Mouse (Mus musculus): ENCODE measurements around the gene Gtf3c6. TPM values are rescaled to one million over a fixed set of nuclear protein-coding genes. Genes with fewer than 3 reads are reported as not detected.
A peak's percentile ranks its signal among the peaks of the same experiment; 100 is the strongest.

Gtf3c6 gene
- polyA plus RNA-seq, 1 experiment from 2014 or later: 165 TPM

- Histone ChIP-seq H3K27ac (no peak overlapping the region), H3K4me1 (peaks cover 10% of the 10 kb centered on the region), H3K36me3 (peaks cover 73% of the 10 kb centered on the region), H3K4me3 (no peak overlapping the region), H3K9me3 (replicated peaks) (no peaks in the 10 kb centered on the region), H3K27me3 (ENCODE audit: low read depth, poor library complexity, severe bottlenecking) (no peaks in the 10 kb centered on the region)
- no peak for DNase-seq (ENCODE audit: low spot score)
- WGBS: 92% methylated on average over 9 of the region's 9 CpGs
Observed at GRCm38 (mm10) chr10:40249625-40250024, 8.3 kb downstream of the Gtf3c6 start.

DNA sequence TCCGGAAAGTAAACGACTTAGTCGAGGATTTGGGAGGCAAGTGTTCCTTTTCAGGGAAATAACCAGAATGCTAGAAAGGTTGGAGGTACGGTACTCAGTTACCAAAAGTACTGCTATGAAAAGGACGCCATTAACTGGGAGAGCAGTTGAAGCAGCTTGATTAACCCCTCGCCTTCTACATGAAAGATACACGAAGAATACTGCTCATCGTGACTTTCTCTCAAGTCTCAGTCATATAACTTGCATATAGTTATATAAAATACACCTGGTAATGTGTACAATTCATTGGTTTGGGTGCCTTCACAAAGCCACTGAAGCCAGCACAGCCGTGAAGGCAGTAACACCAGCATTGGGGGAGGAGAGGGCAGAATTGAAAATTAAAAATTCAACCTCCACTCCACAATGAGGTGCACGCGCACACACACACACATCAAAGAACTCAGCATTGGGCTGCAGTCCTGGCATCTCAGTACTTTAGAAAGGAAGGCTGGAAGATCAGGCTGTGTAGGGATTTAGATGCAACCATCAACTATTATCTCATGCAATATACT, 10.7 kb downstream of the Gtf3c6 start:
- Histone ChIP-seq H3K27me3 (ENCODE audit: low read depth, poor library complexity, severe bottlenecking) (no peaks in the 10 kb centered on the region), H3K27ac (peak overlapping the region; percentile 89), H3K36me3 (peaks cover 73% of the 10 kb centered on the region), H3K9me3 (replicated peaks) (no peaks in the 10 kb centered on the region), H3K4me1 (peaks cover 10% of the 10 kb centered on the region), H3K4me3 (peak overlapping the region; percentile 79)
- DNase-seq (ENCODE audit: low spot score): peak; percentile 33
- WGBS: 38% methylated on average over 11 of the region's 11 CpGs

- peak within 1 kb of the TSS; percentile 89 for H3K27ac ChIP-seq
- DNase-seq (ENCODE audit: low spot score): peak; percentile 91
- WGBS: under 1% methylated on average over 54 of the region's 54 CpGs
- H3K9me3 ChIP-seq (replicated peaks): no peaks in the 10 kb centered on the region
- peak within 1 kb of the TSS; percentile 79 for H3K4me3 ChIP-seq
- H3K36me3 ChIP-seq: peaks cover 73% of the 10 kb centered on the region
- no peaks in the 10 kb centered on the region for H3K27me3 ChIP-seq (ENCODE audit: low read depth, poor library complexity, severe bottlenecking)
- H3K4me1 ChIP-seq: peaks cover 10% of the 10 kb centered on the region
Observed at GRCm38 (mm10) chr10:40246374-40247165, 11.3 kb downstream of the Gtf3c6 start, which contains the start of gene Rpf2. Gene Rpf2, minus strand, starts transcription at chr10:40247036.

DNA sequence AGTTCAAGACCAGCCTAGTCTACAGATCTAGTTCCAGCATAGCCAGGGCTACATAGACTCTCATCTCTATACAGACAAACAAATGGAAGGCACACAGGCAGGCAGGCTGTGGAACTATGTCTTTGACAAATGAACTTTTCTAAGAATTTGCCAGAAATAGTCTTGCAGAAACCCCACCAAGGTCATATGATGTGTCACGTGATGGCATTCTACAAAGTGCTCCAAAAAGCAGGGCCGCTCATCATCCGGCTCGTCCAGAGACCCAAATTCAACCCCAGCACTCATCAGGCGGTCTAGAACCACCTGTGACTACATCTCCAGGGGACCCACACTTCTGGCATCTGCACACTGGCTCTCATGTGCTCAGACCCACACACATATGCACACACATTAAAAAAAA, 20.1 kb downstream of the Gtf3c6 start:
- Histone ChIP-seq H3K4me3 (no peak overlapping the region), H3K4me1 (no peaks in the 10 kb centered on the region), H3K27ac (no peak overlapping the region), H3K27me3 (ENCODE audit: low read depth, poor library complexity, severe bottlenecking) (no peaks in the 10 kb centered on the region), H3K36me3 (peaks cover 96% of the 10 kb centered on the region), H3K9me3 (replicated peaks) (no peaks in the 10 kb centered on the region)
- no peak for DNase-seq (ENCODE audit: low spot score)
- 94% methylated on average over 5 of the region's 5 CpGs for WGBS

- WGBS: 90% methylated on average over 3 of the region's 3 CpGs
- Histone ChIP-seq H3K9me3 (replicated peaks) (no peaks in the 10 kb centered on the region), H3K36me3 (peaks cover 94% of the 10 kb centered on the region)
Observed at GRCm38 (mm10) chr10:40233241-40233640, 24.7 kb downstream of the Gtf3c6 start.

DNA sequence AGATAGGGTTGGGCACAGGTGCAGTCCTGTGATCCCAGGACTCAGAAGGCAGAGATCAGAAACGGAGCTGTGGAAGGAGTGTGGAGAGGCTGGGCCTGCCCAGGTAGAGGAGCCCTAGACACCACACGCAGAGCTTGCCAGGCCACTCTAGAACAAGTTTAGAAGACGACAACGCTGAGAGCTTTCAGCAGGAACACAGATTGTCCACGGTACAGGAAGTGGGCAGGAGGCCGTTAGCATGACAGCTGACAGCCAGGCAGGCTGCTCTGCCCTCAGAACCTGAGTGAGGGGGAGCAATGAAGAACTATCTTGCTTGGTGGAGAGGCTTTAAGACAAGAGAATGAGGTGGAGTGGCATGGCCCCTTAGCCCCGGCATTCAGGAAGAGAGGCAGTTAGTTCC, 25.5 kb downstream of the Gtf3c6 start:
- WGBS: 89% methylated on average over 7 of the region's 7 CpGs
- peaks cover 5% of the 10 kb centered on the region for H3K4me1 ChIP-seq
- no peaks in the 10 kb centered on the region for H3K27me3 ChIP-seq (ENCODE audit: low read depth, poor library complexity, severe bottlenecking)
- H3K9me3 ChIP-seq (replicated peaks): no peaks in the 10 kb centered on the region
- peaks cover 93% of the 10 kb centered on the region for H3K36me3 ChIP-seq
- H3K27ac ChIP-seq: no peak overlapping the region
- DNase-seq (ENCODE audit: low spot score): no peak
- H3K4me3 ChIP-seq: no peak overlapping the region

More at GRCm38 (mm10) chr10:40233241-40233640, 24.7 kb downstream of the Gtf3c6 start:
- DNase-seq (ENCODE audit: low spot score): no peak
- no peaks in the 10 kb centered on the region for H3K4me1 ChIP-seq
- no peak overlapping the region for H3K4me3 ChIP-seq
- H3K27me3 ChIP-seq (ENCODE audit: low read depth, poor library complexity, severe bottlenecking): no peaks in the 10 kb centered on the region
- H3K27ac ChIP-seq: no peak overlapping the region

DNA sequence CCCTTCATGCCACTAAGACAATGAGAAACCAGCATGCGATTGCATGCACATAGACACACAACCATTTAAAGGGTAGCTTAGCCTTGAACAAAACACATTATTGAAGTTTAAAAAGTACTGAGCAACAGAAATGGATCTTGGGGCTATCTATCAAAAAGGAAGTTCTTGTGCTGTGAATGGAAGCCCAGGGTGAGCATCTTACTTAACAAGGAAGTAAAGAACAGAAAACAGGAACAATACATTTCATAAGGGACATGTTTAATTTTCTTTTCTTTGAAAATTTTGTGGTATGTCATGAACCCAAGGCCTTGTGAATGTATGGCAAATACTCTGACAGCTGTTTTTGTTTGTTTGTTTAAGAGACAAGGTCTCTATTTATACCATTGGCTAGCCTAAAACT, 28.2 kb downstream of the Gtf3c6 start:
- Histone ChIP-seq H3K27ac (no peak overlapping the region), H3K36me3 (peaks cover 93% of the 10 kb centered on the region), H3K4me1 (peaks cover 8% of the 10 kb centered on the region), H3K9me3 (replicated peaks) (no peaks in the 10 kb centered on the region), H3K27me3 (ENCODE audit: low read depth, poor library complexity, severe bottlenecking) (no peaks in the 10 kb centered on the region), H3K4me3 (no peak overlapping the region)
- 86% methylated on average over 1 of the region's 1 CpGs for WGBS
- no peak for DNase-seq (ENCODE audit: low spot score)

GRCm38 (mm10) chr10:40227660-40228303, 30.1 kb downstream of the Gtf3c6 start:
- no peak for DNase-seq (ENCODE audit: low spot score)
- 71% methylated on average over 4 of the region's 4 CpGs for WGBS
- Histone ChIP-seq H3K4me1 (peaks cover 8% of the 10 kb centered on the region), H3K4me3 (no peak overlapping the region), H3K36me3 (peaks cover 94% of the 10 kb centered on the region), H3K27ac (peak overlapping the region; percentile 53; the same call in 1 of the 2 replicates), H3K27me3 (ENCODE audit: low read depth, poor library complexity, severe bottlenecking) (no peaks in the 10 kb centered on the region), H3K9me3 (replicated peaks) (no peaks in the 10 kb centered on the region)

DNA sequence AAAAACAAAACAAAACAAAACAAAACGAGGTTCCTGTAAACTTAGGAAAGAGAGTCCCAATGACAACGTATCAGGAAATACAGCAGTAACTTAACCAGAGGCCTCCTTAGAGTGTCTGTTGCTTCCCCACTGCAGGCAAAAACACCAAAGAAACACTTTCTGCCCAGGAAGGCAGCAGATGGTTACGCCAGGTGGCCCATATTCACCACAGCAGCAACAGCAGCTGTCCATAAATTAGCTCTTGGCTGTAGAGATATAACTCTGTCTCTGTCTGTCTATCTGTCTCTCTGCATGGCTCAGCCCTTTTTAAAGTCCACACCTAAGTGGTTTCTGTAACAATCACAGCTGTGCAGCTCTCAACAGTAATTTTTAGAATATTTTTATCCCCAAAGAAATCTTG, 39.0 kb downstream of the Gtf3c6 start:
- DNase-seq (ENCODE audit: low spot score): no peak
- Histone ChIP-seq H3K36me3 (peaks cover 33% of the 10 kb centered on the region), H3K4me1 (no peaks in the 10 kb centered on the region), H3K27ac (no peak overlapping the region), H3K27me3 (ENCODE audit: low read depth, poor library complexity, severe bottlenecking) (no peaks in the 10 kb centered on the region), H3K4me3 (no peak overlapping the region), H3K9me3 (replicated peaks) (0 out of 2 replicates have a peak, but pooled peaks cover 1% of the 10 kb centered on the region)
- WGBS: 88% methylated on average over 3 of the region's 3 CpGs

DNA sequence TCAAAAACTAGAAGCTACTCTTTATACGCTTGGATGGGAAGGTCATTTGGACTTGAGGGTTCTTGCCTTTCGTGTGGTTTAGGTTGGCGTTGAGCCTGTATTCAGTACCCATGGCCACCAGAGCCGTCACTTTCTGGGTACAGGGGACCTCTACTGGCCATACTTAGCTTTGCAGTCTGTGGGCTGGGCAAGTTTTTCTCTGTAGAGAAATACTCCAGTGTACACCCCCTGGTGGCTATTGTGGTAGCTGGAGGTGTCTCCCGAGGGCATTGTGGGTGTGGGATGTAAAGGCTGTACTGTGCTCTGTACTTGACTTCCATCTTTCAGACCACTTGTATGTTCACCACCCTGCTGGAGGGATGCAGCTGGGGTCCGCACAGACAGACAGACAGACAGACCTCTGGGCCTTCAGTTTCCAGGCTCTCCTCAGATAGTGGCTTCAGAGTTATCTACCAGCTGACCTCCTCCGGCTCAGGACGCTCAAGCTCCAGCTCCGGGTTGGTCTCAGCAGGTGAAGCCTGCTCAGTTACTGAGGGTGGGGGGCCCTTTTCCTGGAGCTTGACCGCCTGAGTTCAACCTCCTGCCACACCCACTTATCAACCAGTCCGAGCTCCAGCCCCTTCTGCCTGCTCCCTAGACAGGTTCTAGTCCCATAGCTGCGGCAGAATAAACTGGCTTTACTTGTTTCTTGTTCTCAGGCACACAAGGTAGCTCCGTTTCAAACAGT, 45.3 kb downstream of the Gtf3c6 start:
- WGBS: 41% methylated on average over 13 of the region's 13 CpGs

More for the DNA sequence above, 45.3 kb downstream of the Gtf3c6 start:
- no peaks in the 10 kb centered on the region for H3K36me3 ChIP-seq
- H3K27ac ChIP-seq: no peak overlapping the region
- DNase-seq (ENCODE audit: low spot score): peak; percentile 85
- H3K4me1 ChIP-seq: 0 out of 2 replicates have a peak, but pooled peaks cover 3% of the 10 kb centered on the region
- no peak overlapping the region for H3K4me3 ChIP-seq
- H3K9me3 ChIP-seq (replicated peaks): no peaks in the 10 kb centered on the region
- H3K27me3 ChIP-seq (ENCODE audit: low read depth, poor library complexity, severe bottlenecking): no peaks in the 10 kb centered on the region
